ENCODE assay signal across 23 mouse cellular contexts in genomic region chr5:111162857-111163256, GRCm38 (mm10).
A peak's percentile ranks its signal among the peaks of the same experiment; 100 is the strongest.
DNase-seq lines count a peak whose midpoint lies in the region; ATAC-seq lines count a peak whose summit lies in the region.
"Had no signal": no experiment of that assay in that cellular context is flagged by ENCODE, and none has a peak within 500 bp of the region (broad histone marks: within the 10 kb centered on the region; RNA-seq: fewer than 3 reads in every experiment).

No protein-coding gene starts in this region.

- DNase-seq in forebrain, embryonic 10.5 days (ENCODE audit: extremely low spot score, low spot score), result no peak
- no peak for DNase-seq in midbrain, embryonic 14.5 days
- no peak for DNase-seq in kidney, adult 8-10 months
- DNase-seq in natural killer cell, adult 2 months (ENCODE audit: low spot score in 2 of 2), result no peak
- DNase-seq: adrenal gland, adult 2 months; cerebellum, adult 11 months; cerebellum, postnatal 14 days; embryo, embryonic 11 days; gastrocnemius, postnatal 14 days; heart, postnatal 36 days; kidney, postnatal 25 days; layer of hippocampus, adult 9-11 months; liver, postnatal 0 days; right cerebral cortex, postnatal 4 days; thymus, postnatal 4 days had no signal

- H3K4me1 ChIP-seq in forebrain, embryonic 12.5 days, result peaks cover 61% of the 10 kb centered on the region
- H3K4me1 ChIP-seq in forebrain, embryonic 10.5 days, result peaks cover 60% of the 10 kb centered on the region
- peaks cover 69% of the 10 kb centered on the region for H3K4me1 ChIP-seq in forebrain, embryonic 13.5 days
- H3K4me1 ChIP-seq in hindbrain, embryonic 13.5 days (replicated peaks), result peaks cover 77% of the 10 kb centered on the region
- H3K4me1 ChIP-seq in midbrain, embryonic 14.5 days (ENCODE audit: control insufficient read depth, insufficient read depth, low read length), result peaks cover 62% of the 10 kb centered on the region

- no peak overlapping the region for H3K9ac ChIP-seq in forebrain, embryonic 12.5 days
- 0 out of 2 replicates have a peak overlapping the region, but pooled peaks have one; percentile 30 for H3K9ac ChIP-seq in forebrain, embryonic 13.5 days
- H3K9ac ChIP-seq in hindbrain, embryonic 13.5 days, result peak overlapping the region; percentile 9; the same call in 1 of the 2 replicates
- no peak overlapping the region; the same call in 1 of the 2 replicates for H3K9ac ChIP-seq in midbrain, embryonic 14.5 days (replicated peaks; ENCODE audit: low read length)
- H3K9ac ChIP-seq: limb, embryonic 15.5 days; liver, postnatal 0 days; neural tube, embryonic 12.5 days had no signal

- H3K9me3 ChIP-seq in forebrain, embryonic 12.5 days, result no peaks in the 10 kb centered on the region
- no peaks in the 10 kb centered on the region for H3K9me3 ChIP-seq in forebrain, embryonic 10.5 days
- no peaks in the 10 kb centered on the region for H3K9me3 ChIP-seq in forebrain, embryonic 13.5 days (replicated peaks)
- no peaks in the 10 kb centered on the region for H3K9me3 ChIP-seq in hindbrain, embryonic 13.5 days
- no peaks in the 10 kb centered on the region for H3K9me3 ChIP-seq in midbrain, embryonic 14.5 days (ENCODE audit: control insufficient read depth, low read length)
- H3K9me3 ChIP-seq: heart, embryonic 10.5 days; limb, embryonic 15.5 days; neural tube, embryonic 12.5 days had no signal

- H3K27ac ChIP-seq in forebrain, embryonic 12.5 days, result peak overlapping the region; percentile 67; the same call in 1 of the 2 replicates
- no peak overlapping the region for H3K27ac ChIP-seq in forebrain, embryonic 10.5 days
- peak overlapping the region; percentile 67 for H3K27ac ChIP-seq in forebrain, embryonic 13.5 days
- H3K27ac ChIP-seq in hindbrain, embryonic 13.5 days, result peak overlapping the region; percentile 84
- peak overlapping the region; percentile 81 for H3K27ac ChIP-seq in midbrain, embryonic 14.5 days (replicated peaks; ENCODE audit: low read depth, low read length)
- H3K27ac ChIP-seq: heart, embryonic 10.5 days; limb, embryonic 15.5 days had no signal

- no peaks in the 10 kb centered on the region for H3K36me3 ChIP-seq in forebrain, embryonic 12.5 days (replicated peaks)
- H3K36me3 ChIP-seq in forebrain, embryonic 10.5 days (replicated peaks), result no peaks in the 10 kb centered on the region
- no peaks in the 10 kb centered on the region for H3K36me3 ChIP-seq in forebrain, embryonic 13.5 days (ENCODE audit: poor library complexity, severe bottlenecking)
- H3K36me3 ChIP-seq in hindbrain, embryonic 13.5 days, result no peaks in the 10 kb centered on the region
- no peaks in the 10 kb centered on the region for H3K36me3 ChIP-seq in midbrain, embryonic 14.5 days (ENCODE audit: control insufficient read depth, insufficient read depth, low read length)
- H3K36me3 ChIP-seq: heart, embryonic 10.5 days; limb, embryonic 15.5 days; neural tube, embryonic 12.5 days had no signal

- H3K27me3 ChIP-seq in forebrain, embryonic 12.5 days, result no peaks in the 10 kb centered on the region
- H3K27me3 ChIP-seq in forebrain, embryonic 10.5 days (ENCODE audit: poor library complexity, severe bottlenecking), result 0 out of 2 replicates have a peak, but pooled peaks cover 9% of the 10 kb centered on the region
- no peaks in the 10 kb centered on the region for H3K27me3 ChIP-seq in forebrain, embryonic 13.5 days
- no peaks in the 10 kb centered on the region for H3K27me3 ChIP-seq in hindbrain, embryonic 13.5 days
- no peaks in the 10 kb centered on the region for H3K27me3 ChIP-seq in midbrain, embryonic 14.5 days (ENCODE audit: control insufficient read depth, insufficient read depth, low read length)
- H3K27me3 ChIP-seq: limb, embryonic 15.5 days; neural tube, embryonic 12.5 days had no signal

- ATAC-seq in forebrain, embryonic 12.5 days (ENCODE audit: low FRiP score), result no peak; the same call in 1 of the 2 replicates
- no peak for ATAC-seq in forebrain, embryonic 13.5 days
- no peak; the same call in 1 of the 2 replicates for ATAC-seq in hindbrain, embryonic 13.5 days (ENCODE audit: low FRiP score)
- no peak for ATAC-seq in midbrain, embryonic 14.5 days (ENCODE audit: low FRiP score, low TSS enrichment)
- no peak for ATAC-seq in granulocyte monocyte progenitor cell, adult 5-6 weeks (replicated peaks; ENCODE audit: poor library complexity, severe bottlenecking)
- ATAC-seq: intestine, embryonic 16.5 days; liver, postnatal 0 days had no signal

- 67% methylated on average over 6 of the region's 6 CpGs for WGBS in forebrain, embryonic 12.5 days
- 72% methylated on average over 6 of the region's 6 CpGs for WGBS in forebrain, embryonic 10.5 days
- 66% methylated on average over 6 of the region's 6 CpGs for WGBS in forebrain, embryonic 13.5 days
- 52% methylated on average over 6 of the region's 6 CpGs for WGBS in hindbrain, embryonic 13.5 days
- 40% methylated on average over 6 of the region's 6 CpGs for WGBS in midbrain, embryonic 14.5 days

- H3K4me3 ChIP-seq in forebrain, embryonic 12.5 days (replicated peaks), result no peak overlapping the region
- H3K4me3 ChIP-seq in forebrain, embryonic 10.5 days, result no peak overlapping the region
- H3K4me3 ChIP-seq in forebrain, embryonic 13.5 days, result no peak overlapping the region
- H3K4me3 ChIP-seq in hindbrain, embryonic 13.5 days, result no peak overlapping the region
- H3K4me3 ChIP-seq in midbrain, embryonic 14.5 days (replicated peaks; ENCODE audit: low read depth, low read length), result no peak overlapping the region
- H3K4me3 ChIP-seq: heart, embryonic 10.5 days; limb, embryonic 15.5 days; neural tube, embryonic 12.5 days had no signal

- H3K4me2 ChIP-seq in forebrain, embryonic 12.5 days, result no peak overlapping the region
- H3K4me2 ChIP-seq in forebrain, embryonic 13.5 days, result no peak overlapping the region
- no peak overlapping the region for H3K4me2 ChIP-seq in hindbrain, embryonic 13.5 days
- H3K4me2 ChIP-seq in midbrain, embryonic 14.5 days (ENCODE audit: low read length), result no peak overlapping the region
- H3K4me2 ChIP-seq: limb, embryonic 15.5 days had no signal

Comparison
In these comparisons a context has a peak if more than half of its experiments do, and no peak if none do; other contexts are left out.
1. H3K9ac ChIP-seq: peak in forebrain, embryonic 13.5 days (single experiment) and hindbrain, embryonic 13.5 days (single experiment); none in forebrain, embryonic 12.5 days (single experiment) and midbrain, embryonic 14.5 days (single experiment).